Mouse (Mus musculus): ENCODE measurements around the gene Rab23.

Gene Rab23

GRCm38 (mm10) chr1:33719733-33720225 is at the start of gene Rab23:
Gene Rab23, plus strand, starts transcription at chr1:33719887.
- peak; percentile 78 for DNase-seq (ENCODE audit: low spot score)

DNA sequence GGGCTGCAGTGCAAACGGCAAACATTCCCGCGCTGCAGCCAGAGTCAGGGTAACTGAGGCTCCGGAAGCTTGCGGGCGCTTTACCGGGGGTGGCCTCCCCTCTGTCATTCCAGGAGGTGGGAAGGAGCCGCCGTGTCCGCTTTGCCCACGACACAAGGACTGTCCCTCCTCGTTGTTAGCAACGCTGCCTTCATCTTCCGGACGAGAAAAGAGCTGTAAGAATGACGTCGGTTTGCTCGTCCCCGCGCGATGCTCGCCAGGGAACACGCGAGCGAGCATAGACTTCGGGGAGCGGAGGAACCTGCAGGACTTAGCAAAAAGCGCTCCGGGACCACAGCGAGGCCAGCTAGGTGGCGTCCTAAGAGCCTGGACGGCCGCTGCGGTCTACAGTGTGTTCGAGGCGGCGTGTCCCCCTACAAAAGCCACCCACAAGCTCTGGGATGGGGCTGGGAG is 49.5 kb upstream of the Rab23 start:
- peak; percentile 57 for DNase-seq (ENCODE audit: low spot score)

GRCm38 (mm10) chr1:33671441-33671840 is 48.2 kb upstream of the Rab23 start:
- no peak for DNase-seq (ENCODE audit: low spot score)

DNA sequence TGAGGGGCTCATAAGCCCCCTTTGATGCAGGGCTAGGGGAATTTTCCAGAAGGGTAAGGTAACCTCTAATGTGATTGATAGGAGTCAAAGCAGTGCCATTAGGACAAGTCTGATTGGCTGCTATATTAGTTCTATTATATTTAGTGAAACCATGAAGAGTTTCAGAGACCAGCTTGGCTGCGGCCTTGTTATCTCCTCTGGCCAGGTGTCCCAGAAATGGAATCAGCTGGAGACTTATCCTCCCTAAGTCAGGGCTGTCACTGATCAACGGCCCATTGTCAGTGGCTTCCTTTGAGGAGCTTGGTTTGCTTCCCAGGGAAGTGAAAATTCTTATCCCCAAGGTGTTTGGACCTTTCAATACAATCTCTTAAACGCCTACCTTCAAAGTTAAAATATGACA is 47.6 kb upstream of the Rab23 start:
- no peak for DNase-seq (ENCODE audit: low spot score)

- DNase-seq (ENCODE audit: low spot score) = peak; percentile 71
Measured at GRCm38 (mm10) chr1:33672514-33672913, 47.2 kb upstream of the Rab23 start.

DNA sequence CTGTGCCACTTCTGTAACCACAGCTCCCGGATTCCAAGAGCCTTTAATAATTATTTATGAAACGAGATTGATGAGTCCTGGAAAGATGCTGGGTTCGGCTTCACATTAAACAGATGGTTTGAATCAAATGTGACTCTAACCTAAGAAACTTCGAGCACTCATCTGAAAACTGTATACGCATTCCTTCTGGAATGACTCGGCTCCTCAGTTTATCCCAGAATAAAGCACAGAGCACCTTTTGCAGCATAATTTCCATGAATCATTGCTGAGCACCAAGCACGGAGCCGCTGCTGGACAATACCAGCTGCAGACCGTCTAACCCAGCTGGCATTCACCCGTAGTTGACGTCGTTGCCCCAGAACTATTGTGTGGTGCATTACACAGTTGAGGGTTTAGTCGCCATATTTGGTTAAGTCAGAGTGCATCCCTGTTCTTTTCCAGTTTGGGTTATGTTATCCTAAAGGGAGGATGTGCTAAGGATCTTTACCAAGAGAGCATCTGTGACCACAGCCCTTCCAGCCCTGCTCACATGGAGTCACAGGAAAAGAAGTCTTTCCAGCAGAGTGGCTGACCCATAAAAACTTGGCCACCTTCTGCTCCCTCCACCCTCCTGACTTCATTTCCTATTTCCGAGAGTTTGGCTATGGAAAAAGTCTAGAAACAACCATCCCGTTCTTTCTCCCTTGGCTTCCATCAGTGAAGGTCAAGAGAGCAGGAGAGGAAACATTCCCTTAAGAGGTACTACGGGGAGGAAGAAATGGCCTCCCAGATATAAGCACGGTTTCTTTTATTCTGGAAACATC is 46.3 kb upstream of the Rab23 start:
- DNase-seq (ENCODE audit: low spot score) = peak; percentile 55

DNA sequence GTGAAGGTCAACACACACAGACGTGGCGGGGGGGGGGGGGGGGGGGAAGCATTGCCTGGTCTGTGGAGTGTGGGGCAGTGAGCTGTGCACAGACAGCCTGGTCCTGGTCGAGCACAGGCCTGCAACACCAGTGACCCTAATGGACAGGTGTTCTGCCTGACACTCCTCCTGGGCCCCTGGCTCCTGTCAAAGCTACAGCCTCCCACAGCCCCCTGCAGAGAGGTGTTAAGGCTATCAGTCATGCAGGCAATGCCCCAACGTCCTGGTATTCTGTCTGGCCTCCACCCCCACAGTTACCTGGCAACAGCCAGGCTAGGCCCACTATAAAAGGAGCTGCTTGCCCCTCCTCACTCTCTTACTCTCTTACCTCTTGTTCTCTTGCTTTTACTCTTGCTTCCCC is 39.3 kb upstream of the Rab23 start:
- DNase-seq (ENCODE audit: low spot score) = no peak

GRCm38 (mm10) chr1:33680890-33681289 is 38.8 kb upstream of the Rab23 start:
- DNase-seq (ENCODE audit: low spot score) = no peak

DNA sequence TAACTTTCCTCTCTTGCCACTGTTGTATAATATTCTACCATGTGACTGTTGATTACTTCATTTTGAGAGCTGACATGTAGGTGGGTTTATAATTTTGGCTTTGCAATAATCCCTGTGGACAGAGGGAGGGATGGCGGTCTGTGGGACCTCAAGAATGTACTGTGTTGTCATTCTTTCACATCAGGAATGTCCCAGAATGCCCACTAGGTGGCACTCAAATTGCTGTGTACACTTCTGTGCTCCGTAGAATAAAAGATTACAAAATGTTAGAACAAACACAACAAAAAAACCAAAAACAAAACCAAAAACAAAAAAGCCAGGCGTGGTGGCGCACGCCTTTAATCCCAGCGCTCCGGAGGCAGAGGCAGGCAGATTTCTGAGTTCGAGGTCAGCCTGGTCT is 35.2 kb upstream of the Rab23 start:
- peak; percentile 75 for DNase-seq (ENCODE audit: low spot score)

- no peak for DNase-seq (ENCODE audit: low spot score)
Measured at GRCm38 (mm10) chr1:33688810-33689209, 30.9 kb upstream of the Rab23 start.

- DNase-seq (ENCODE audit: low spot score) = peak; percentile 60
Measured at GRCm38 (mm10) chr1:33689446-33690086, 30.1 kb upstream of the Rab23 start.

DNA sequence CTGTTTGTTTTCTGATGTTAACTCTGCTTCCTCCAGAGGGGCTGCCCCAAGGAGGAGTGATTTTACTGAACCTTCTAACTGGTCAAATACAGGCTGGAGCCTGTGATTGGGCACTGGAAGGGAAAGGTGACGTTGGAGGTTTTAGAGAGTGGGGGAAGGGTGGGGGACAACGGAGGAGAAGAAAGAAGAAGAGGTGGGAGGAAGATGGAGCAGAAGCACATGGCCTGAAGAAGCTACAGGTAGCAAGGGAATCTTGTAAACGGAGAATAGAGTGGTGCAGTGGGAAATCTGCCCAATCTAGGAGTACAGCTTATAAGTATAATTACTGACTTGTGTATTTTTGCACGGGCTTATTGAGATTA is 29.6 kb upstream of the Rab23 start:
- DNase-seq (ENCODE audit: low spot score) = no peak

GRCm38 (mm10) chr1:33693893-33694292 is 25.8 kb upstream of the Rab23 start:
- DNase-seq (ENCODE audit: low spot score) = no peak

DNA sequence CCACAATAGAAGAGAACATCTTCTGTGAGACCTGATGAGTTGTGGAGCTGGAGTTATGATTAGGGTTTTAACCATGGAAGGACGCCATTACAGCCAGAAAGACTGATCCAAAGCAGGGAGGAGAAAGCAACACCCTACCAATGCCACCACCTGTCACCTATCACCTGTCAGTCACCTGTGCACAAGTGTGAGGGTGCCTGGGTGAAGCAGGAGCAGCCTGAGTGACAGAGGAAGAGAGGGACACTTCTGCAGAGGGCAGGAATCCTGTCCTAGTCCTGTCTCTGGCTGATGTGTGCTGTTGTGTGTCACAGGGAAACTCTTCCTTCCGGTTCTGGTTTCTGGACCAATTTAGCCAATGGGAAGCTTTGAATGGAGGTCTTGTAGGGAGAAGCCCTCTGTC is 23.7 kb upstream of the Rab23 start:
- no peak for DNase-seq (ENCODE audit: low spot score)

DNA sequence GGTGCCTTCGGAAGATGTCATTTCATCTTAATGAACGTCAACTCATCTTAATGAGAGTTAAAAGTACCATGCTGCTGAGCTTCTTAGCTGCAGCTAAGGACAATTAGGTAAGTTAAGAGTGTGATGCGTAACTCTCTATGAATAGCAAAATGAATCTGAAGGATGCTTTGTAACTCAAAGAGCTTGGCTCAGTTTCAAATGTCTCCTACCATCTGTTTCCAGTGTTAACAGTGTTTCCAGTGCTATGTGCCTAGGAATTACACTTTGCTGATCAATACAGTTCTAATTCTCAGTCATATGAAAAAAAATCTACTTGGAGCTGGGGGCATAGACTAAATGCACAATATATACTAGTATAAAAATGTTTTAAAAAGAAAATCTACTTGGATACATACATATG is 18.4 kb upstream of the Rab23 start:
- no peak for DNase-seq (ENCODE audit: low spot score)

GRCm38 (mm10) chr1:33709615-33710014 is 10.1 kb upstream of the Rab23 start:
- DNase-seq (ENCODE audit: low spot score) = no peak

DNA sequence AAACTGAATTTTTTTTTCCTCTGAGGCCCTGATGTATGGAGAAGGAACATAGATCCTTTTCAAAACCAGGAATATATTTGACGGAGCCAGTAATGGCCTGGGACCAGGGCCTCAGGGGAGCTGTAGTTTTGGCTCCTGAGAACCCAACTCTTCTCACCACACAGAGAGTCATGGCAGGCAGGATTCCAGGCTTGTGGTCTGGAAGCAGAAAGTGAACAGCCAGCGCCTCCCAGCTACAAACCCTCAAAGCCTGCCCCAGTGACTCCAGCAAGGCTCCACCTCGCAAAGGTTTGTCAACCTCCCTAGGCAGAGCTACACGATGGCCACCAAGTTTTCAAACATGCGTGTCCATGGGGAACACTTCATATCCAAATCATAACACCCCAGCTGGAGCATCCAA is 7.7 kb upstream of the Rab23 start:
- peak; percentile 29 for DNase-seq (ENCODE audit: low spot score)

GRCm38 (mm10) chr1:33714796-33715195 is 4.9 kb upstream of the Rab23 start:
- no peak for DNase-seq (ENCODE audit: low spot score)

GRCm38 (mm10) chr1:33717636-33718035 is 2.1 kb upstream of the Rab23 start:
- DNase-seq (ENCODE audit: low spot score) = no peak

DNA sequence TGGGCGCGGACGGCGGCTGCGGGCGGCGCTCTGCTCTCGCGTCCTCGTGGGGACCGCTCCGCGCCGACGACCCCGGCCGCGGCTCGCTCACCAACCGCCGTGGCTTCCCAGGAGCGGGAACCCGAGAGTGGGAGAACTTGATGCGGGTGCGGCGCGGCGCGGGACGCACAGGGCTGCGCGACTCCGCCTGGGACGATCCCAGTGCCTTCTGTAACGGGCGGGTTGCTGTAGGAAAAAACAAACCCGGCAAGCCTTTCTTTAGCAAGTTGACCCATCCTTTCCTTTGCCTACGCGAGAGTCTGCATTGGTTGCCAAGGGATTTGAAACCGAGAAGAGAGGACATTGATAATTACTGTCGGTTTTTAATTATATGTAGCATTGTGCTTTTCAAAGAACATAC is 544 bp downstream of the Rab23 start:
- DNase-seq (ENCODE audit: low spot score) = peak; percentile 39

DNA sequence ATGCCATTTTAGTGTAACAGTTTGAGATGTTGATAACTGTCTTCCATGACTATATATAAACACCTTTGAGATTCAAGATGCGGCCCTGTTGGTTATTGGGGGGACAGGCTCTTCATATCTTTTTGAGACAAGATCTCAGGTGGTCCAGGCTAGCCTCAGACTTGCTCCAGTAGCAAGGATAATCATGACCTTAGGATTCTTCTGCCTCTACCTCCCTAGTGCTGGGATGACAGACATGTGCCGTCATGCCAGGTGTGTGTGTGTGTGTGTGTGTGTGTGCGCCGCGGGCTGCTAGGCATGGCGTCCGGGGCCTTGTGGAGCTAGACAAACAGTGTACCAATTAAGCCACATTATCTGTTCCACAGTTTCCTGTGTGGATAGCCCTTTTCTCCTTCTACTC is 1.3 kb downstream of the Rab23 start:
- no peak for DNase-seq (ENCODE audit: low spot score)

DNA sequence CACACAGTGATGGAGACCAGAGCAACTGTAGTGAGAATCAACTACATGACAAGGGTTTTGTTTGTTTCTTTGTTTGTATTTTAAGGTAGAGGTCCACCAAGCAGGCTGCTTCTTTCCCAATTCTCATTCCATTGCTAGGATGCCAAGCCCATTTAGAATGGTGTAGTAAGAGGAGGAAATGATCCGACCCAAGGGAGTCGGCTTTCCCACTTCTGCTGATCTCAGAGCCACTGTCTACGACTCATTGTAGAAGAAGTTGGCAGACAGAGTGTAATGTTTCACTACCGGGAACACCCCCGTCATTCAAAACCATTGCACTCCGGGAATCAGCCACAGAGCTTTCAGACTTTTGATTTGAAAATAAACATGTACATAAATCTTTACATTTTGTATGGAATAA is 4.8 kb downstream of the Rab23 start:
- peak; percentile 49 for DNase-seq (ENCODE audit: low spot score)

- DNase-seq (ENCODE audit: low spot score) = no peak
Measured at GRCm38 (mm10) chr1:33725086-33725485, 5.4 kb downstream of the Rab23 start.

- no peak for DNase-seq (ENCODE audit: low spot score)
Measured at GRCm38 (mm10) chr1:33733044-33733443, 13.4 kb downstream of the Rab23 start.
